Mouse (Mus musculus) embryonic fibroblast, embryonic 13.5 days (primary cell): ENCODE data around the gene Mob1a. TPM values are rescaled to one million over a fixed set of nuclear protein-coding genes. Genes with fewer than 3 reads are reported as not detected.
A peak's percentile ranks its signal among the peaks of the same experiment; 100 is the strongest.

Experiments used
- H3K27ac ChIP-seq: 2 replicates; pipeline ENCODE4 v1.5.1; 2012; ENCODE audit warnings: low read length, control low read depth, inconsistent platforms; ENCODE audit not compliant: insufficient read depth
- H3K4me1 ChIP-seq: 2 replicates; pipeline ENCODE4 v1.6.1; 2011; ENCODE audit warnings: low read length; ENCODE audit not compliant: control insufficient read depth, insufficient read depth
- H3K4me3 ChIP-seq: 2 replicates; pipeline ENCODE4 v1.5.1; 2011; ENCODE audit warnings: mild to moderate bottlenecking, control low read depth, low read length; ENCODE audit not compliant: insufficient read depth
- CTCF ChIP-seq: IDR thresholded peaks from 2 replicates; pipeline ENCODE4 v1.5.1; 2011; ENCODE audit warnings: mild to moderate bottlenecking, control low read depth, low read length, moderate library complexity, borderline replicate concordance; ENCODE audit not compliant: insufficient read depth
- POLR2A ChIP-seq: IDR thresholded peaks from 2 replicates; pipeline ENCODE4 v1.6.1; 2011; ENCODE audit warnings: low read depth, mild to moderate bottlenecking, control low read depth, low read length, moderate library complexity
- polyA plus RNA-seq: library from polyadenylated mRNA; stranded (reverse); fragments of >200 nt; gene quantifications from 2 replicates; pipeline ENCODE4 v1.2.4, GENCODE M21; 2011; ENCODE audit warnings: low read depth; ENCODE audit not compliant: missing spikeins, insufficient read length

Mob1a gene
- polyA plus RNA-seq, 1 experiment = 148 TPM

- H3K27ac ChIP-seq = no peak overlapping the region
- no peak for TF ChIP-seq POLR2A
- H3K4me1 ChIP-seq = 0 out of 2 replicates have a peak, but pooled peaks cover 5% of the 10 kb centered on the region
- no peak overlapping the region for H3K4me3 ChIP-seq
Measured at GRCm38 (mm10) chr6:83352666-83353410, 27.0 kb downstream of the Mob1a start.

GRCm38 (mm10) chr6:83354856-83355781 is 29.3 kb downstream of the Mob1a start:
- TF ChIP-seq POLR2A (no peak), CTCF (no peak)
- Histone ChIP-seq H3K27ac (no peak overlapping the region), H3K4me1 (0 out of 2 replicates have a peak, but pooled peaks cover 3% of the 10 kb centered on the region), H3K4me3 (no peak overlapping the region)

- no peak for TF ChIP-seq POLR2A
- TF ChIP-seq CTCF = peak; percentile 82
- H3K4me1 ChIP-seq = no peaks in the 10 kb centered on the region
- H3K4me3 ChIP-seq = no peak overlapping the region
- H3K27ac ChIP-seq = no peak overlapping the region
Measured at GRCm38 (mm10) chr6:83356569-83357138, 30.8 kb downstream of the Mob1a start.

GRCm38 (mm10) chr6:83357436-83357835 is 31.6 kb downstream of the Mob1a start:
- Histone ChIP-seq H3K27ac (no peak overlapping the region), H3K4me1 (no peaks in the 10 kb centered on the region)
- TF ChIP-seq CTCF (no peak), POLR2A (no peak)

GRCm38 (mm10) chr6:83361523-83362248 is 35.9 kb downstream of the Mob1a start:
- no peak overlapping the region for H3K4me3 ChIP-seq
- no peaks in the 10 kb centered on the region for H3K4me1 ChIP-seq
- TF ChIP-seq CTCF (no peak), POLR2A (no peak)
- H3K27ac ChIP-seq = no peak overlapping the region

More at GRCm38 (mm10) chr6:83357436-83357835, 31.6 kb downstream of the Mob1a start:
- no peak overlapping the region for H3K4me3 ChIP-seq

- Histone ChIP-seq H3K4me3 (no peak overlapping the region), H3K27ac (no peak overlapping the region), H3K4me1 (no peaks in the 10 kb centered on the region)
- TF ChIP-seq POLR2A (no peak), CTCF (no peak)
Measured at GRCm38 (mm10) chr6:83363075-83363474, 37.3 kb downstream of the Mob1a start.

- Histone ChIP-seq H3K4me1 (no peaks in the 10 kb centered on the region), H3K4me3 (no peak overlapping the region), H3K27ac (no peak overlapping the region)
- TF ChIP-seq POLR2A (no peak), CTCF (no peak)
Measured at GRCm38 (mm10) chr6:83370316-83370965, 44.6 kb downstream of the Mob1a start.

GRCm38 (mm10) chr6:83371350-83371749 is 45.5 kb downstream of the Mob1a start:
- no peak overlapping the region for H3K27ac ChIP-seq
- no peaks in the 10 kb centered on the region for H3K4me1 ChIP-seq
- H3K4me3 ChIP-seq = no peak overlapping the region
- TF ChIP-seq POLR2A (no peak), CTCF (no peak)
